Mouse (Mus musculus) liver, adult 2 months (tissue): ENCODE measurements around the gene Fbxl8. TPM values are rescaled to one million over a fixed set of nuclear protein-coding genes. Genes with fewer than 3 reads are reported as not detected.

Source experiments
- DNase-seq: peaks from one replicate; pipeline ENCODE4 v3.0.0-alpha.2; 2011; ENCODE audit warnings: low read depth, low spot score; ENCODE audit errors: extremely low read depth
- H3K27ac ChIP-seq: fragments of 200-500 bp; replicated peaks from 2 replicates; pipeline ENCODE4 v1.5.1; 2012; ENCODE audit warnings: low read depth, mild to moderate bottlenecking, control low read depth, inconsistent platforms, low read length; ENCODE audit not compliant: insufficient read depth
- H3K27me3 ChIP-seq: fragments of 200-500 bp; 2 replicates; pipeline ENCODE4 v1.6.1; 2012; ENCODE audit warnings: mild to moderate bottlenecking, moderate library complexity, low read length, inconsistent platforms; ENCODE audit not compliant: control insufficient read depth, insufficient read depth
- H3K36me3 ChIP-seq: fragments of 200-500 bp; 2 replicates; pipeline ENCODE4 v1.6.1; 2012; ENCODE audit warnings: low read length, inconsistent platforms; ENCODE audit not compliant: control insufficient read depth, insufficient read depth
- H3K4me1 ChIP-seq: fragments of 200-500 bp; 2 replicates; pipeline ENCODE4 v1.6.1; 2011; ENCODE audit warnings: low read length; ENCODE audit not compliant: control insufficient read depth, insufficient read depth
- H3K4me3 ChIP-seq: fragments of 200-500 bp; 2 replicates; pipeline ENCODE4 v1.5.1; 2011; ENCODE audit warnings: low read depth, mild to moderate bottlenecking, control low read depth, low read length, moderate library complexity; ENCODE audit not compliant: insufficient read depth
- H3K79me2 ChIP-seq: fragments of 200-500 bp; 2 replicates; pipeline ENCODE4 v1.6.1; 2012; ENCODE audit warnings: inconsistent platforms, mild to moderate bottlenecking, low read length, moderate library complexity; ENCODE audit not compliant: control insufficient read depth, insufficient read depth
- H3K9ac ChIP-seq: fragments of 200-500 bp; 2 replicates; pipeline ENCODE4 v1.6.1; 2012; ENCODE audit warnings: low read depth, mild to moderate bottlenecking, control low read depth, inconsistent platforms, low read length
- CTCF ChIP-seq: fragments of 200-500 bp; IDR thresholded peaks from 2 replicates; pipeline ENCODE4 v1.5.1; 2011; ENCODE audit warnings: low read depth, low read length, control low read depth
- POLR2A ChIP-seq: fragments of 200-500 bp; IDR thresholded peaks from 2 replicates; pipeline ENCODE4 v1.6.1; 2011; ENCODE audit warnings: low read length, control low read depth; ENCODE audit not compliant: insufficient read depth; ENCODE audit errors: extremely low read depth
- WGBS: fragments of 180-500 bp; shearing (Covaris S2); methylation state at CpG from one replicate; pipeline ENCODE4 v1.1.7; 2018; 5-methylcytosine and 5-hydroxymethylcytosine counted together
- polyA plus RNA-seq: library from polyadenylated mRNA; depleted of rRNA; stranded (reverse); fragments of >200 nt; gene quantifications from 2 replicates; pipeline ENCODE4 v1.2.3, GENCODE M21; 2012
- total RNA-seq: library from RNA; depleted of rRNA; stranded (reverse); fragments of >200 nt; gene quantifications from 2 replicates; pipeline ENCODE4 v1.2.3, GENCODE M21; 2014

Gene Fbxl8
- total and polyA plus RNA-seq, 2 experiments: 1.9 to 7.3 TPM

DNA sequence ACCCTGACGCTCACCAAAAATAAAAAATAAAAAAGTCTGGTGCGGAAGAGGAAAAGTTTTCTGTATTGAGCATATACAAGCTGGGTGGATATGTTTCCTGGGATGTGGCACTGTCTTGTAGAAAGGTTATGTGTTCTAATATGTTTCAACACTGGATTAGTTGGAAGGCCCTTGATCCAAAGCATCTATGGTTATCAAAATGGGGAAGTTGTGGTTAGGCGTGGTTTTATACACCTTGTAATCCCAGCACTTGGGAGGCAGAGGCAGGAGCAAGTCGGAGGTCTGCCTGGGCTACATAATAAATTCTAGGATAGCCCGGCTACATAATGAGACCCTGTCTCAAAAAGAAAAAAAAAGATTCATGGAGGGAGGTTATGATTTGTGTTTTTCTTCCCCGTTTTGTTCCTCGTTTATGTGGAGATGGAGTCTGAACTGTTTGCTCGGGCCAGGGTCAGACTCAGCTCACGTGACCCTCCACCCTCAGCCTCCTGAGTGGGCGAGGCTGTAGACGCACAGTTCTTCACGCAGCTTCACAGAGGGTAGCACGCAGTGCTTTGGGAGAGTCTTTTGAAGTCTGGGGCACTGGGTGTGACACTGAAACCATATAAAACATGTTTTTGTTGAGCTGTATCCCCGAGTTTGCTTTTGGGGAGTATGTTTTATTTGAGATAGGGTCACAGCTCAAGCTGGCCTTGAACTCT is 26.9 kb upstream of the Fbxl8 start:
- WGBS: 81% methylated on average over 14 of the region's 14 CpGs
- H3K27ac ChIP-seq: no peak overlapping the region

DNA sequence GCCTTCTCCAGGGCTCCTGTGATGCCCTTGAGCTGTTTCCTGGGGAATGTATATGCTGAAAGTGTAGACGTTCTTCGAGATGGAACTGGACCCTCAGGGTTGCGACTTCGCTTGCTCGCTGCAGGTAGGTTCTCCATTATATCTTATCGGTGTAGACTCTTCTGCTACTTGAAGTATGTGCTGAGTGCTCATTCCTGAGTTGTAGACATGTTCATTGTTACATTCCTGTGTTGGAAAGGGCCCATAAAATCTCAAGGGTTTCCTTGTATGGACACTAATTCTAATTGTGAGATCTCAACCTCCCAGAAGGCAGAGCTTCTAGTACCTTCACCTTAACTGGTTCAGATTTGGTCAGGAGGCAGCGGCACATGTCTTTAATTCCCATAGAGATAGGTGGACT is 23.4 kb upstream of the Fbxl8 start:
- WGBS: 98% methylated on average over 7 of the region's 7 CpGs
- peaks cover 75% of the 10 kb centered on the region for H3K36me3 ChIP-seq

More for the DNA sequence above, 26.9 kb upstream of the Fbxl8 start:
- H3K4me3 ChIP-seq: no peak overlapping the region
- TF ChIP-seq POLR2A (no peak), CTCF (no peak)
- DNase-seq: no peak
- H3K9ac ChIP-seq: no peak overlapping the region
- no peaks in the 10 kb centered on the region; the same call in 1 of the 2 replicates for H3K4me1 ChIP-seq
- no peaks in the 10 kb centered on the region for H3K27me3 ChIP-seq
- peaks cover 3% of the 10 kb centered on the region; the same call in 1 of the 2 replicates for H3K79me2 ChIP-seq
- peaks cover 84% of the 10 kb centered on the region for H3K36me3 ChIP-seq

DNA sequence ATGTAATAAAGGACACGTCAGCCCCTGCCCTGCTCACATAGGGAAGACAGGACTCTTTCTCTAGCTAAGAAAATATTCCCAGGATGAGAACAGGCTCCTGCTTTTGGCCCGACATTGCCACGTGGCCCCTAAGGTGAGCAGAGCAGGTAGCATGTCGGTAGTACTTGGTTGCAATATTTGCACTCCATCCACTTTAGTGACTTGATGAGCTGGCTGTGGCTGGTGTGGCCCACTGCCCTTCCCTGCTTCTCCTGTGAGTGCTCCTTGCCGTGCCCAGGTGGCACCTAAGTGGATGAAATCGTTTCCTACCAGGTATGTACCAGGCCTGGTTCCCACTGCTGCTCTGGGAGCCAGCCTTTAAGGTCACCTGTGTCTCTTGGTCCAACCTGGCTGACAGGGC is 12.5 kb upstream of the Fbxl8 start:
- Histone ChIP-seq H3K4me1 (peaks cover 3% of the 10 kb centered on the region; the same call in 1 of the 2 replicates), H3K79me2 (no peaks in the 10 kb centered on the region), H3K9ac (no peak overlapping the region), H3K27me3 (no peaks in the 10 kb centered on the region), H3K27ac (no peak overlapping the region), H3K4me3 (no peak overlapping the region), H3K36me3 (peaks cover 56% of the 10 kb centered on the region)
- no peak for DNase-seq
- TF ChIP-seq CTCF (no peak), POLR2A (no peak)
- WGBS: 85% methylated on average over 6 of the region's 6 CpGs

More for the DNA sequence above, 23.4 kb upstream of the Fbxl8 start:
- TF ChIP-seq CTCF: no peak
- TF ChIP-seq POLR2A: no peak
- Histone ChIP-seq H3K9ac (no peak overlapping the region), H3K4me3 (no peak overlapping the region), H3K27ac (no peak overlapping the region), H3K79me2 (no peaks in the 10 kb centered on the region; the same call in 1 of the 2 replicates), H3K27me3 (no peaks in the 10 kb centered on the region), H3K4me1 (no peaks in the 10 kb centered on the region)
- no peak for DNase-seq

DNA sequence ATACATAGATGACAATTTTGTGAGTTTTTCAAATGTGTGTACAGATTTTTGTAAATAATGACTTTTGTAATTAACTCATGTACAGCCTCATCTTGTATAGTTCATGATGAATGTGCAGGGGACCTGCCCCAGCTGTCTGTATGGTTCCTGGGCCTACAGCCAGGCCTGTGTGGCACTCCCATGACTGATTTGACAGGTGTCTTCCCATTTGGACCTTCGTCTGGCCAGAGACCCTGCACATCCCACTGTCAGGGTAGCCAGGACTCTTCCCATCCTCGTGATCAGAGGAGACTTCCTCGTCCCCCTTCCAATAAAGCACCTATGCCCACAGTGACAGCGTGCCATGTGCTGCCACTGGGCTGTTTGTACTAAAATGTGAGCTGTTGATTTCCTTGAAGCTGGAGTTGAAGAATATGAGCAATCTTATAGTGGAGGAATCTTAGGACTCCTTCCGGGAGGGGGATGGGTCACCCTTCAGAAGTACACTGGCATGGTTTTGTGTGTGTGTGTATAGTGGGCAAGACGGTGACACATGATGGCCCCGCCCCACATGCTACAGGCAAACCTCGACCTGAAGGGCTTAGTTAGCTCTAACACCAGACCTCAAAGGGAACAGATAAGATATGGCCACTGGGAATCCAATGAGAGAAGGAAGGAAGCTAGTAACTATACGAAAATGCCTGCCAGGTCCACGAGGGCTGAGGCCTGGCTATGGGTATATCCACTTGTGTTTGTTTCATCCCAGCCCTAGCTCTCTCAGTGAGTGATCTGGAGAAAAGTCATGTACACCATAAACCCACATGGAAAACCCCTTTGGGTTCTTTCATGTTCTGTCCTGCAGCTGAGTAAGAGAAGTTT is 11.5 kb upstream of the Fbxl8 start:
- no peak overlapping the region for H3K4me3 ChIP-seq
- H3K4me1 ChIP-seq: peaks cover 3% of the 10 kb centered on the region; the same call in 1 of the 2 replicates
- DNase-seq: no peak
- H3K9ac ChIP-seq: no peak overlapping the region
- H3K27me3 ChIP-seq: no peaks in the 10 kb centered on the region
- WGBS: 83% methylated on average over 10 of the region's 10 CpGs
- peaks cover 47% of the 10 kb centered on the region for H3K36me3 ChIP-seq
- no peaks in the 10 kb centered on the region for H3K79me2 ChIP-seq
- H3K27ac ChIP-seq: no peak overlapping the region
- no peak for TF ChIP-seq POLR2A
- TF ChIP-seq CTCF: no peak

DNA sequence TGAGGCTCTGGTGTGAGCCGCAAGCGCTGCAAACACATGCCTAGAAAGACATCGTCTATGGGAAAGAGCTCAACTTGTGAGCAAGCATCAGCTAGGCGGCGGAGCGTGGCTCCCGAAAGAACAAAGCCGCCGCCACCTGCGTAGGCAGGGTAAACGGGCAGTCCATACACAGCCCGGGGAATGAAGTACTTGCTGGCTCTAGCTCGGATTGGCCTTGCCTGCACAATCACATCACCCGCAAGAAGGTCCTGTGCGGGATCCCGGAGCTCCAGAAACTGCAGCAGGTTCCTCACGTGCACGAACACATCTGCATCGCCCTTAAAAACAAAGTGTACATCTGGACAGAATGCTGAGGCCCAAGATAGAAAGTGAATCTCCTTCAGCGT is 10.7 kb upstream of the Fbxl8 start:
- no peaks in the 10 kb centered on the region for H3K27me3 ChIP-seq
- H3K79me2 ChIP-seq: no peaks in the 10 kb centered on the region
- TF ChIP-seq POLR2A (no peak), CTCF (no peak)
- peaks cover 38% of the 10 kb centered on the region for H3K36me3 ChIP-seq
- 65% methylated on average over 20 of the region's 20 CpGs for WGBS
- no peak overlapping the region for H3K4me3 ChIP-seq
- no peak for DNase-seq
- peaks cover 3% of the 10 kb centered on the region; the same call in 1 of the 2 replicates for H3K4me1 ChIP-seq
- H3K27ac ChIP-seq: no peak overlapping the region
- H3K9ac ChIP-seq: no peak overlapping the region
